Mouse (Mus musculus): Measurements from ENCODE around the gene Man1c1.

The Man1c1 gene

GRCm38 (mm10) chr4:134677556-134678508 lies 26.3 kb downstream of the Man1c1 start:
- in situ Hi-C loops (cut with MboI, MseI) = no loop called here

- in situ Hi-C loops (cut with MboI, MseI) = no loop called here
Measured at GRCm38 (mm10) chr4:134675800-134676199, 28.3 kb downstream of the Man1c1 start.

- in situ Hi-C loops (cut with MboI, MseI) = loop anchor here in 1 of 2 experiments (25.0 kb wide), 1 partner anchor 888 kb away; no protein-coding TSS in a partner anchor
Measured at GRCm38 (mm10) chr4:134674970-134675369, 29.1 kb downstream of the Man1c1 start.

- in situ Hi-C loops (cut with MboI, MseI) = loop anchor here in 1 of 2 experiments (25.0 kb wide), 1 partner anchor 887 kb away; no protein-coding TSS in a partner anchor
Measured at GRCm38 (mm10) chr4:134673882-134674463, 30.1 kb downstream of the Man1c1 start.

- in situ Hi-C loops (cut with MboI, MseI) = loop anchor here in 1 of 2 experiments (25.0 kb wide), 1 partner anchor 886 kb away; no protein-coding TSS in a partner anchor
Measured at GRCm38 (mm10) chr4:134673151-134673550, 30.9 kb downstream of the Man1c1 start.

GRCm38 (mm10) chr4:134672326-134672725 lies 31.8 kb downstream of the Man1c1 start:
- in situ Hi-C loops (cut with MboI, MseI) = loop anchor here in 1 of 2 experiments (25.0 kb wide), 1 partner anchor 885 kb away; no protein-coding TSS in a partner anchor

GRCm38 (mm10) chr4:134671660-134672173 lies 32.4 kb downstream of the Man1c1 start:
- in situ Hi-C loops (cut with MboI, MseI) = loop anchor here in 1 of 2 experiments (25.0 kb wide), 1 partner anchor 884 kb away; no protein-coding TSS in a partner anchor

GRCm38 (mm10) chr4:134669742-134670354 lies 34.2 kb downstream of the Man1c1 start:
- in situ Hi-C loops (cut with MboI, MseI) = loop anchor here in 1 of 2 experiments (25.0 kb wide), 1 partner anchor 883 kb away; no protein-coding TSS in a partner anchor

- in situ Hi-C loops (cut with MboI, MseI) = loop anchor here in 1 of 2 experiments (25.0 kb wide), 1 partner anchor 881 kb away; no protein-coding TSS in a partner anchor
Measured at GRCm38 (mm10) chr4:134668355-134669028, 35.6 kb downstream of the Man1c1 start.

GRCm38 (mm10) chr4:134666391-134666790 lies 37.7 kb downstream of the Man1c1 start:
- in situ Hi-C loops (cut with MboI, MseI) = loop anchor here in 1 of 2 experiments (25.0 kb wide), 1 partner anchor 879 kb away; no protein-coding TSS in a partner anchor

- in situ Hi-C loops (cut with MboI, MseI) = loop anchor here in 1 of 2 experiments (25.0 kb wide), 1 partner anchor 876 kb away; no protein-coding TSS in a partner anchor
Measured at GRCm38 (mm10) chr4:134663052-134663451, 41.0 kb downstream of the Man1c1 start.

GRCm38 (mm10) chr4:134660630-134661183 lies 43.4 kb downstream of the Man1c1 start:
- in situ Hi-C loops (cut with MboI, MseI) = loop anchor here in 1 of 2 experiments (25.0 kb wide), 1 partner anchor 873 kb away; no protein-coding TSS in a partner anchor

- in situ Hi-C loops (cut with MboI, MseI) = loop anchor here in 1 of 2 experiments (25.0 kb wide), 1 partner anchor 872 kb away; no protein-coding TSS in a partner anchor
Measured at GRCm38 (mm10) chr4:134659354-134660301, 44.5 kb downstream of the Man1c1 start.

GRCm38 (mm10) chr4:134657473-134657872 lies 46.6 kb downstream of the Man1c1 start:
- in situ Hi-C loops (cut with MboI, MseI) = loop anchor here in 1 of 2 experiments (25.0 kb wide), 1 partner anchor 870 kb away; no protein-coding TSS in a partner anchor

- in situ Hi-C loops (cut with MboI, MseI) = loop anchor here in 1 of 2 experiments (25.0 kb wide), 1 partner anchor 867 kb away; no protein-coding TSS in a partner anchor
Measured at GRCm38 (mm10) chr4:134654391-134654790, 49.7 kb downstream of the Man1c1 start.

GRCm38 (mm10) chr4:134652720-134653119 lies 51.4 kb downstream of the Man1c1 start:
- in situ Hi-C loops (cut with MboI, MseI) = loop anchor here in 1 of 2 experiments (25.0 kb wide), 1 partner anchor 865 kb away; no protein-coding TSS in a partner anchor

- in situ Hi-C loops (cut with MboI, MseI) = loop anchor here in 1 of 2 experiments (25.0 kb wide), 1 partner anchor 865 kb away; no protein-coding TSS in a partner anchor
Measured at GRCm38 (mm10) chr4:134652151-134652550, 51.9 kb downstream of the Man1c1 start.

- in situ Hi-C loops (cut with MboI, MseI) = loop anchor here in 1 of 2 experiments (25.0 kb wide), 1 partner anchor 864 kb away; no protein-coding TSS in a partner anchor
Measured at GRCm38 (mm10) chr4:134651358-134651757, 52.7 kb downstream of the Man1c1 start.
